Mouse (Mus musculus) forebrain, postnatal 0 days (tissue): ENCODE data around the gene Lypd5. TPM values are rescaled to one million over a fixed set of nuclear protein-coding genes. Genes with fewer than 3 reads are reported as not detected.

Experiments used
- ATAC-seq: fragments of 200-750 bp; cut with Nextera tagmentation; 2 replicates; pipeline ENCODE4 v1.8.0; 2017; ENCODE audit warnings: mild to moderate bottlenecking, moderate library complexity
- DNase-seq: peaks from one replicate; pipeline ENCODE4 v3.0.0-alpha.2; 2015
- H3K27ac ChIP-seq: fragments of 300-500 bp; sonication (generic); 2 replicates; pipeline ENCODE4 v1.5.1; 2014; ENCODE audit warnings: low read depth, mild to moderate bottlenecking, antibody characterized with exemption, low read length, moderate library complexity, mixed read lengths
- H3K27me3 ChIP-seq: fragments of 300-500 bp; sonication (generic); 2 replicates; pipeline ENCODE4 v1.6.1; 2014; ENCODE audit warnings: mild to moderate bottlenecking, low read length, mixed read lengths; ENCODE audit not compliant: insufficient read depth
- H3K36me3 ChIP-seq: fragments of 300-500 bp; sonication (generic); 2 replicates; pipeline ENCODE4 v1.6.1; 2014; ENCODE audit warnings: mild to moderate bottlenecking, moderate library complexity; ENCODE audit not compliant: insufficient read depth
- H3K4me1 ChIP-seq: fragments of 300-500 bp; sonication (generic); 2 replicates; pipeline ENCODE4 v1.6.1; 2014; ENCODE audit warnings: antibody characterized with exemption; ENCODE audit not compliant: insufficient read depth
- H3K4me2 ChIP-seq: fragments of 300-500 bp; sonication (generic); 2 replicates; pipeline ENCODE4 v1.6.1; 2014; ENCODE audit warnings: low read depth, mild to moderate bottlenecking, moderate library complexity
- H3K4me3 ChIP-seq: fragments of 300-500 bp; sonication (generic); 2 replicates; pipeline ENCODE4 v1.5.1; 2014; ENCODE audit warnings: low read depth, low read length, mixed read lengths
- H3K9ac ChIP-seq: fragments of 300-500 bp; sonication (generic); 2 replicates; pipeline ENCODE4 v1.6.1; 2014; ENCODE audit warnings: mild to moderate bottlenecking
- H3K9me3 ChIP-seq: fragments of 300-500 bp; sonication (generic); 2 replicates; pipeline ENCODE4 v1.6.1; 2016; ENCODE audit warnings: low read length
- CTCF ChIP-seq: sonication (generic); IDR thresholded peaks from 2 replicates; pipeline ENCODE4 v1.5.1; 2016; ENCODE audit warnings: antibody characterized with exemption, control low read depth, low read depth
- WGBS: fragments of 180-500 bp; shearing (Covaris S2); extraction: QIAGEN DNeasy Blood & Tissue Kit; methylation state at CpG from one replicate; pipeline ENCODE4 v1.1.7; 2014; 5-methylcytosine and 5-hydroxymethylcytosine counted together
- polyA plus RNA-seq: library from polyadenylated mRNA; unstranded; fragments of >200 nt; fragmentation: Nextera tagmentation; extraction: Ambion mirVana; gene quantifications from 2 replicates; pipeline ENCODE4 v1.2.1, GENCODE M21; 2015
- total RNA-seq: library from RNA; depleted of rRNA; stranded (reverse); fragments of >200 nt; gene quantifications from 2 replicates; pipeline ENCODE4 v1.2.3, GENCODE M21; 2014

Gene Lypd5
- total and polyA plus RNA-seq, 2 experiments from 2014 or later = not detected

DNA sequence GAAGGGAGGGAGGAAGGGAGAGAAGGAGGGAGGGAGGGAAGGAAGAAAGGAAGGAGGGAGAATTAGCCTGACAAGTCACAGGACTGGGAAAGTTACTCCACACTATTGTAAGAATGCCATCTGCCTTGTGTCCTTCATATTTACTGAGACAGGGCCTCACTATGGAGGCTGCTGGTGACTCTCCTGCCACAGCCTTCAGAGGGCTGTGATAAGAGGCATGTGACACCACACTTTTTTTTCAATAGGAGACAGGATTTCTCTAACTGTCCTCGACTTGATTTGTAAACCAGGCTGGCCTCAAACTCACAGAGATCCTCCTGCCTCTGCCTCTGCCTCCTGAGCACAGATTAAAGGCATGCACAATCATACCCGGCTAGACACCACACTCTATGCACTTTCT, 42.7 kb downstream of the Lypd5 start:
- no peak overlapping the region for H3K27ac ChIP-seq
- DNase-seq = no peak
- no peak for TF ChIP-seq CTCF
- H3K4me3 ChIP-seq = no peak overlapping the region
- 67% methylated on average over 2 of the region's 2 CpGs for WGBS
- H3K9ac ChIP-seq = no peak overlapping the region
- no peaks in the 10 kb centered on the region for H3K4me1 ChIP-seq
- H3K4me2 ChIP-seq = no peak overlapping the region
- H3K36me3 ChIP-seq = no peaks in the 10 kb centered on the region
- H3K27me3 ChIP-seq = no peaks in the 10 kb centered on the region
- no peaks in the 10 kb centered on the region for H3K9me3 ChIP-seq
- no peak for ATAC-seq

DNA sequence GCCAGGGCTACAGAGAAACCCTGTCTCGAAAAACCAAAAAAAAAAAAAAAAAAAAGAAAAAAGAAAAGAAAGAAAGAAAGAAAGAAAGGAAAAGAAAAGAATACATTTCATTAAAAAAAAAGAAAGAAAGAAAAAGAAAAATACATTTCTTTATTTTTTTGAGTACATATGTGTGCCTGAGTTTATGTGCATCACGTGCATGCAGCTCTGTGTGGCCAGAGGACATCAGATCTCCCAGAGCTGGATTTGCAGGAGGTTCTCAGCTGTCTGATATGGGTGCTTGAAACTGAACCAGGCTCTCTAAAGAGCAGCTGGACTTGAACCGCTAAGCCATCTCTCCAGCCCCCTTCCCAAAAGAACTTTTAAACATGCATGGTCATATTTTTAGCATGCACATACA, 45.1 kb downstream of the Lypd5 start:
- no peak for DNase-seq

DNA sequence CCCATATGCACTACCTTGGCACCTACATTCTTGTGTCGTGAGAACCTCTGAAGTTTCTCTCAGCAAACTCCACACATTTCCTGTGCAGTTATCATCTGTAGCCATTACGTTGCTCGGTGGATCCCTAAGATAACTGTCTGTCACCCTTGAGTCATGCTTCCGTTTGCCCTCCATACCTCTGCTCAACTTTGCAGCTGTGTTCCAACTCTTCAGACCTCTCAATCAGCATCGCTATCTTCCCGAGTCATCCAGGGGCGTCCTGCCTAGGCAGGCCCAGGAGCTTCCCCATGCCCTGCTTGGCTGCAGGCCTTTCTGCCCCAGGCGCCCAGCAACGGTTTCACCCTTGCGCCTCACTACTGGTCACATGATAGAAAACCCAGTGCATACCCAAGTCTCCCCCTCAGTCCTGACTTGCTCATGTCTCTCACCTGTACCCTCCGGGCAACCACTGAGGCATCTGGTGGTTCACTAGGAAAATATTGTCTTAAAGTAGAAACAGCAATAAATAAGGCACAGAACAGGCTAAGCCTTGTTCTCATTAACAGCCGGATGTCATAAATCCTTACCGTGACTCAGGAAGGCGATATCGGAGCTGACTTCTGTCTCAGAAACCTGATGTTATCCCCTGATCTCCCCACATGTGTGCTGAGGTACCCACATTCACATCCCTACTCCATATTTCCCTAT, 45.6 kb downstream of the Lypd5 start:
- WGBS = 88% methylated on average over 15 of the region's 15 CpGs

More for the DNA sequence above, 45.1 kb downstream of the Lypd5 start:
- no peak for TF ChIP-seq CTCF
- H3K27me3 ChIP-seq = no peaks in the 10 kb centered on the region
- H3K9me3 ChIP-seq = no peaks in the 10 kb centered on the region
- H3K4me1 ChIP-seq = no peaks in the 10 kb centered on the region
- no peak overlapping the region for H3K4me3 ChIP-seq
- no peak overlapping the region for H3K9ac ChIP-seq
- WGBS = 88% methylated on average over 3 of the region's 3 CpGs
- no peak overlapping the region for H3K4me2 ChIP-seq
- H3K36me3 ChIP-seq = no peaks in the 10 kb centered on the region
- no peak for ATAC-seq
- H3K27ac ChIP-seq = no peak overlapping the region

DNA sequence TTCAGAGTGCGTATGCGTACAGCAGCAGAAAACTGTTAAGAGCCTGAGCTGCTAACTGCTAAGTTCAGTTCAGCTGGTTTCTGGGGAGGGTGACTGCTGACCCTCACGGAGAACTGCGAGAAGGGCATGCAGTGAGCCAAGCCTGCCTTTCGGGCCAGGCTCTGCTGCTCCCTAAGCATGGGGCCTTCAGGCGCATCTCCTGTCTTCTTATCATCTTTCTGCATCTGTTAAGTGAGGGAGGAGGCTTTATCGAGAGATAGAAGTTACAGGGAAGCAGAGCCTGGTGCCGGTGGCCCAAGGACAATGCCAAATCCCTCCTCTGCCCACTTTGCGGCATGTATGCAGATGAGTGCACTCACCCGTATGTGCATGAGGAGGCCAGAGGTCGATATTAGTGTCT, 47.8 kb downstream of the Lypd5 start:
- Histone ChIP-seq H3K4me2 (no peak overlapping the region), H3K4me1 (no peaks in the 10 kb centered on the region; the same call in 1 of the 2 replicates), H3K27ac (no peak overlapping the region), H3K4me3 (no peak overlapping the region), H3K9me3 (no peaks in the 10 kb centered on the region), H3K36me3 (no peaks in the 10 kb centered on the region), H3K27me3 (no peaks in the 10 kb centered on the region), H3K9ac (no peak overlapping the region)
- WGBS = 84% methylated on average over 11 of the region's 11 CpGs
- ATAC-seq (no peak), DNase-seq (no peak)
- TF ChIP-seq CTCF = no peak

More for the DNA sequence above, 45.6 kb downstream of the Lypd5 start:
- no peak for TF ChIP-seq CTCF
- Histone ChIP-seq H3K4me1 (no peaks in the 10 kb centered on the region), H3K4me2 (no peak overlapping the region), H3K27ac (no peak overlapping the region), H3K9me3 (no peaks in the 10 kb centered on the region), H3K36me3 (no peaks in the 10 kb centered on the region), H3K9ac (no peak overlapping the region), H3K27me3 (no peaks in the 10 kb centered on the region), H3K4me3 (no peak overlapping the region)
- ATAC-seq = no peak
- DNase-seq = no peak

DNA sequence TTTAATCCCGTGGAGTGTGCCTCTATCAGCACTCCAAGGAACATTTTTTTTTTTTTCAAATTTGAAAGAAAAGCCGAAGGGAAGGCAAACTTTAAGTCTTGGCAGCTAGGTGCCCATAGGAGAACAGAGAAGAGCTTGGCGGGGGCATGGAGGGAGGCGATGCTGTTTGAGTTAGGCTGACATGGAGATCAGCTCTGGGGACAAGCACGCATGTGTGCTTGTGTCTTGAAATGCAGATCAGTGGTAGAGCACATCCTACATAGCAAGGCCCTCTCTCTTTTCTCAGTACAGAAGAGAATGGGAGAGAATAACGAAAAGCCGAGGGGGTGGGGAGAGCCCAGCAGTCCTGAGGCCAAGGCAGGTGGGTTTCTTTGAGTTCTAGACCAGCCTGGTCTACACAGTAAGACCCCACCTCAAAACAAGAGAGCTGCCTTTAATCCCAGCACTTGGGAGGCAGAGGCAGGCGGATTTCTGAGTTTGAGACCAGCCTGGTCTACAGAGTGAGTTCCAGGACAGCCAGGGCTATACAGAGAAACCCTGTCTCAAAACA, 49.4 kb downstream of the Lypd5 start:
- Histone ChIP-seq H3K4me2 (no peak overlapping the region), H3K9me3 (no peaks in the 10 kb centered on the region), H3K36me3 (0 out of 2 replicates have a peak, but pooled peaks cover 2% of the 10 kb centered on the region), H3K27ac (no peak overlapping the region), H3K4me3 (no peak overlapping the region), H3K27me3 (no peaks in the 10 kb centered on the region), H3K9ac (no peak overlapping the region), H3K4me1 (no peaks in the 10 kb centered on the region; the same call in 1 of the 2 replicates)
- no peak for ATAC-seq
- 96% methylated on average over 8 of the region's 8 CpGs for WGBS
- no peak for DNase-seq
- TF ChIP-seq CTCF = no peak

DNA sequence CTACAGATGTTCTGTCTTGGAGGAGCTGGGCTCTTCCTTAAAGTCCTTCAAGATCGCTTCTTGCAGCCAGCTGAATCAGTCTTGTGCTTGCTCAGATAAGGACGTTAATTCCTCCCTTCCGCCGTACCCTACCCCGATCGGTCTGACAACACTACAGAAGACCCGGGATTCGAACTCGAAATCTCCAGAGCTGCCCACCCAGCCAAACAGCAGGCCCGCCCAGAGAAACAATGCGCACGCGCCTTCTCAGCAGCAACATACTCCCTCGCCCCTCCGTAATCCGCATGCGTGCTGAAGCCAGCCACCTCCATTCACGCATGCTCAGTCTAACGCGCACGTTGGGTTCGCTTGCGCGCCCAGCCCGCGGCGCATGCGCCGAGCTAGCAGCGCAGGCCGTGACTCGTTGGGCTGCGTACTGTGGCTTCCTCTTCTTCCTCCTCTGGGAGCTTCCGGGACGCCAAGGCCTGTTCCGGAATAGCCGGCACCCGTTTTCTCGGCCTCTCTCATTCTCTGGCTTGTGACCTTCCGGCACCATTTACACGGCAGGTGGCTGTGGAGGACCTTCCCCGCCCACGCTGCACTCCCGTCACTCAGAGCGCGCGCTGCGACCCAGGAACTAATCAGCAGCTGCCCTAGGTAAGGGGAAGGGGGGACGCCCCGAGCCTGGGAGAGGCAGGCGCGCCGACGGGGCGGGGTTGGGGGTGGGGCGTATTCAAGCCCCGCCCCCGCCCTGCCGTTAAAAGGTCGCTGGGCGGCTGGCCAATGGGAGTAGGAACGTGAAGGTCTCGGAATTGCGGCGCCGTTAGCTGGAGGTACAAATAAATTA, 50.5 kb downstream of the Lypd5 start, which contains the start of gene Smg9:
Gene Smg9 (plus strand): TSS at position 364 of the 826 bp plus-strand sequence.
- Histone ChIP-seq H3K4me3 (peak within 1 kb of the TSS; percentile 62), H3K9ac (peak within 1 kb of the TSS; percentile 65), H3K9me3 (no peaks in the 10 kb centered on the region), H3K4me2 (peak within 1 kb of the TSS; percentile 45), H3K27ac (peak within 1 kb of the TSS; percentile 98), H3K36me3 (peaks cover 9% of the 10 kb centered on the region), H3K27me3 (no peaks in the 10 kb centered on the region), H3K4me1 (no peaks in the 10 kb centered on the region; the same call in 1 of the 2 replicates)
- TF ChIP-seq CTCF = no peak
- DNase-seq (peak; percentile 100), ATAC-seq (peak; percentile 97)
- 4% methylated on average over 63 of the region's 66 CpGs for WGBS
